Mouse (Mus musculus): ENCODE data around the gene Slc17a3. TPM values are rescaled to one million over a fixed set of nuclear protein-coding genes. Genes with fewer than 3 reads are reported as not detected.
A peak's percentile ranks its signal among the peaks of the same experiment; 100 is the strongest.

Slc17a3 gene
- total RNA-seq (2014; rRNA removed): 0.05 TPM in 1 of 2 replicates, not detected in the other
- polyA plus RNA-seq (2015; fragmentation: Nextera tagmentation; extraction: Ambion mirVana): not detected in 2 replicates

DNA sequence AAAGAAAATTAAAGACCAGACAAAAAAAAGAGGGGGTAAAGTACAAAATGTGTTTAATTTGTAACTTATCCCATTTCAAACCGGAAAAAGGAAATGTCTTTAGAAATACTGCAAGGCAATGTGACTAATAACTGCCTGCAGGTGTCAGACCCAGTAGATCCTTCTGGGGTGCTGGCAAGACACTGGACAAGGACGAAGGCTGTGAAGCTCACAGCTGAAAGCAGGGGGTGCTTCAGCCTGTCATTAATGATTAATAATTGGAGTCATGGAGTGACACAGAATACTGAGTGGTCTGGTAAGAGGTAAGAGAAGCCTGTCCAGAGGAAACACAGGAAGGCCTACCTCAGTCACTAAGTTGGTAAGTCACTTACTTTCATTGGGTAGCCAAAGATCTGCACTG is at the start of gene Slc17a3:
Slc17a3 (plus strand) TSS at position 127 of the 400 bp plus-strand sequence.
- H3K27ac ChIP-seq (ENCODE audit: low read depth, low read length): no peak within 1 kb of the TSS
- H3K9ac ChIP-seq (replicated peaks; ENCODE audit: low read length, poor library complexity, severe bottlenecking): no peak within 1 kb of the TSS
- no peak for TF ChIP-seq CTCF (IDR thresholded peaks at IDR 0.05)
- H3K4me3 ChIP-seq (ENCODE audit: low read depth, low read length): no peak within 1 kb of the TSS
- H3K9me3 ChIP-seq (ENCODE audit: low read length): no peaks in the 10 kb centered on the region
- DNase-seq (ENCODE audit: low spot score) (no peak), ATAC-seq (ENCODE audit: low FRiP score) (no peak)
- H3K4me1 ChIP-seq (ENCODE audit: insufficient read depth, low read length): no peaks in the 10 kb centered on the region
- H3K27me3 ChIP-seq (ENCODE audit: insufficient read depth, low read length): no peaks in the 10 kb centered on the region
- no peaks in the 10 kb centered on the region for H3K36me3 ChIP-seq (ENCODE audit: insufficient read depth, low read length)
- 85% methylated on average over 2 of the region's 2 CpGs for WGBS
- H3K4me2 ChIP-seq (ENCODE audit: low read depth, low read length, poor library complexity, severe bottlenecking): no peak within 1 kb of the TSS

- Histone ChIP-seq H3K9ac (replicated peaks; ENCODE audit: low read length, poor library complexity, severe bottlenecking) (no peak overlapping the region), H3K4me3 (ENCODE audit: low read depth, low read length) (no peak overlapping the region), H3K4me1 (ENCODE audit: insufficient read depth, low read length) (no peaks in the 10 kb centered on the region), H3K36me3 (ENCODE audit: insufficient read depth, low read length) (no peaks in the 10 kb centered on the region), H3K4me2 (ENCODE audit: low read depth, low read length, poor library complexity, severe bottlenecking) (no peak overlapping the region), H3K27ac (ENCODE audit: low read depth, low read length) (no peak overlapping the region), H3K9me3 (ENCODE audit: low read length) (no peaks in the 10 kb centered on the region), H3K27me3 (ENCODE audit: insufficient read depth, low read length) (no peaks in the 10 kb centered on the region)
- 38% methylated on average over 2 of the region's 2 CpGs for WGBS
- DNase-seq (ENCODE audit: low spot score) (peak; percentile 82), ATAC-seq (ENCODE audit: low FRiP score) (no peak)
- TF ChIP-seq CTCF (IDR thresholded peaks at IDR 0.05): peak; percentile 95
Measured at GRCm38 (mm10) chr13:23792520-23792919, 46.7 kb upstream of the Slc17a3 start.

- Histone ChIP-seq H3K4me2 (ENCODE audit: low read depth, low read length, poor library complexity, severe bottlenecking) (no peak overlapping the region), H3K27ac (ENCODE audit: low read depth, low read length) (no peak overlapping the region), H3K4me3 (ENCODE audit: low read depth, low read length) (no peak overlapping the region), H3K27me3 (ENCODE audit: insufficient read depth, low read length) (no peaks in the 10 kb centered on the region), H3K9ac (replicated peaks; ENCODE audit: low read length, poor library complexity, severe bottlenecking) (no peak overlapping the region), H3K9me3 (ENCODE audit: low read length) (no peaks in the 10 kb centered on the region), H3K4me1 (ENCODE audit: insufficient read depth, low read length) (no peaks in the 10 kb centered on the region), H3K36me3 (ENCODE audit: insufficient read depth, low read length) (no peaks in the 10 kb centered on the region)
- ATAC-seq (ENCODE audit: low FRiP score): no peak
- no peak for TF ChIP-seq CTCF (IDR thresholded peaks at IDR 0.05)
- no peak for DNase-seq (ENCODE audit: low spot score)
- 87% methylated on average over 5 of the region's 5 CpGs for WGBS
Measured at GRCm38 (mm10) chr13:23799405-23799804, 39.8 kb upstream of the Slc17a3 start.

DNA sequence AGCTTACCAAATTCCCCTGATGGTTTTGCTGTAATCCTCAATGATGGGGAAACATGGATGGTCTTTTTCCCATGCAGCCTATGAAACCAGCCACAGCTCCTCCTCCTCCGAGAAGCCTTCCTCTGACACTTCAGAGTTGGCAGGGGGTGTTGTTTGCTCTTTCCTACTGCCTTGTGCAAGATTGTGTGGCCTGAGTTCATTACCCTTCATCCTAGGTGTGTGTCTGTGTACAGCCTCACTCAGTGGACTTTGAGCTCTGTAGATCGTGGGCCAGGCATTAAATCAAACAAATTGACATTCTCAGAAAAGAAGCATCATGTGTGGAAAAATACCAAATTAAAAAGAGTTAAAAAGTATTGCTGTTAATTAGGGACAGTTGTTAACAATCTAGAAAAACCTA is 34.7 kb upstream of the Slc17a3 start:
- ATAC-seq (ENCODE audit: low FRiP score): no peak
- no peak overlapping the region for H3K4me2 ChIP-seq (ENCODE audit: low read depth, low read length, poor library complexity, severe bottlenecking)
- H3K4me3 ChIP-seq (ENCODE audit: low read depth, low read length): no peak overlapping the region
- H3K27ac ChIP-seq (ENCODE audit: low read depth, low read length): no peak overlapping the region
- H3K9me3 ChIP-seq (ENCODE audit: low read length): no peaks in the 10 kb centered on the region
- H3K9ac ChIP-seq (replicated peaks; ENCODE audit: low read length, poor library complexity, severe bottlenecking): no peak overlapping the region
- DNase-seq (ENCODE audit: low spot score): no peak
- no peaks in the 10 kb centered on the region for H3K4me1 ChIP-seq (ENCODE audit: insufficient read depth, low read length)
- H3K27me3 ChIP-seq (ENCODE audit: insufficient read depth, low read length): no peaks in the 10 kb centered on the region
- TF ChIP-seq CTCF (IDR thresholded peaks at IDR 0.05): no peak
- no peaks in the 10 kb centered on the region for H3K36me3 ChIP-seq (ENCODE audit: insufficient read depth, low read length)
- WGBS: 88% methylated on average over 2 of the region's 2 CpGs

GRCm38 (mm10) chr13:23806422-23807052 is 32.7 kb upstream of the Slc17a3 start, which contains the start of gene Slc17a2:
TSS of gene Slc17a2 (plus strand) at chr13:23806993.
- Histone ChIP-seq H3K36me3 (ENCODE audit: insufficient read depth, low read length) (no peaks in the 10 kb centered on the region), H3K27ac (ENCODE audit: low read depth, low read length) (no peak within 1 kb of the TSS), H3K4me1 (ENCODE audit: insufficient read depth, low read length) (no peaks in the 10 kb centered on the region), H3K4me3 (ENCODE audit: low read depth, low read length) (no peak within 1 kb of the TSS), H3K4me2 (ENCODE audit: low read depth, low read length, poor library complexity, severe bottlenecking) (no peak within 1 kb of the TSS), H3K9me3 (ENCODE audit: low read length) (no peaks in the 10 kb centered on the region), H3K27me3 (ENCODE audit: insufficient read depth, low read length) (no peaks in the 10 kb centered on the region), H3K9ac (replicated peaks; ENCODE audit: low read length, poor library complexity, severe bottlenecking) (no peak within 1 kb of the TSS)
- ATAC-seq (ENCODE audit: low FRiP score) (no peak), DNase-seq (ENCODE audit: low spot score) (no peak)
- WGBS: 90% methylated on average over 15 of the region's 15 CpGs
- no peak for TF ChIP-seq CTCF (IDR thresholded peaks at IDR 0.05)

DNA sequence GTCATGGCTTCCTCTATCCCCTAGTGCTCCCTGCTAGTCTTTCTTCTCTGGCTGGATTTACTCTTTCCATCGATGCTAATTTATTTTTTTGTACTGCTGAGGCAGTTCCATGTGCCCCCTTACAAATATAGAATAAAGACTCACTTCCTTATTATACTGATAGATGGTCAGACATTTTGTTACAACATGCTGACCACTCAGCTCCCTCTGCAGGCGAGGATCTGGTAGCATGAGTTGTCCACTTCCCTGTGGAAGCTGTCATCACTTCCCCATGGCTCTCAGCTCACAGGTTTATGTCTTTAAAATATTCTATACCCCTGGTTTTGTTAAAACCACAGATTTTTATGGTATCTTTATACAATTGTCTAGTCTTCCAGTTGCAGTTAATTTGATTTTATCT is 23.1 kb upstream of the Slc17a3 start:
- Histone ChIP-seq H3K9me3 (ENCODE audit: low read length) (no peaks in the 10 kb centered on the region), H3K4me1 (ENCODE audit: insufficient read depth, low read length) (no peaks in the 10 kb centered on the region), H3K36me3 (ENCODE audit: insufficient read depth, low read length) (no peaks in the 10 kb centered on the region), H3K27ac (ENCODE audit: low read depth, low read length) (no peak overlapping the region), H3K27me3 (ENCODE audit: insufficient read depth, low read length) (no peaks in the 10 kb centered on the region), H3K4me3 (ENCODE audit: low read depth, low read length) (no peak overlapping the region), H3K4me2 (ENCODE audit: low read depth, low read length, poor library complexity, severe bottlenecking) (no peak overlapping the region), H3K9ac (replicated peaks; ENCODE audit: low read length, poor library complexity, severe bottlenecking) (no peak overlapping the region)
- ATAC-seq (ENCODE audit: low FRiP score) (no peak), DNase-seq (ENCODE audit: low spot score) (no peak)
- TF ChIP-seq CTCF (IDR thresholded peaks at IDR 0.05): no peak
- WGBS: 71% methylated on average over 2 of the region's 2 CpGs

All from midbrain, postnatal 0 days (tissue).